Mouse (Mus musculus) heart, postnatal 4 days (tissue): ENCODE data around the gene Amhr2. TPM values are rescaled to one million over a fixed set of nuclear protein-coding genes. Genes with fewer than 3 reads are reported as not detected.

Experiments
- DNase-seq: peaks from one replicate; pipeline ENCODE4 v3.0.0; 2021
- total RNA-seq, 2 experiments: library from RNA; stranded (reverse); gene quantifications; 2 replicates each; pipeline ENCODE4 v1.2.3; 2021

Gene Amhr2
- total RNA-seq = 1 to 10 TPM in 1 of 2 experiments, under 1 TPM in 1; 0.77 to 1.6 TPM

DNA sequence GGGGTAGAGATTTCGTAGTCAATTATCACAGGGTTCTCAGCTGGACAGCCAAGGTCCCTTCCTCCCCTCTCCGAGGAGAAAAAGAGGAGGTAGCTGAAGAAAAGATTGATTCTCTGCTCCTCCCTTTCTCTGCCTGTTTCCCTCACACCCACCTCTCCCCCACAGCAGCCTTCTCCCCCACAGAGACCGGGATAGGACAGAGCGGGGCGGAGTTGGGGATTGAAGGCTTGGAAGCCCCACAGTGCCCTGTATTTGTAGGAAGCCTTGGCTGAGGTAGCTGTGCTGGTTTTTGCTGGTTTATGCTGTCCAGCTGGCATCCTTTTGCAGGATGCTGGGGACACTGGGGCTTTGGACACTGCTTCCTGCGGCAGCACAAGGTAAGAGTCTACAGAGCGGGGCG is at the start of gene Amhr2:
TSS of gene Amhr2 (plus strand) at position 222 of the 400 bp plus-strand sequence.
- DNase-seq = no peak

- DNase-seq = no peak
Observed at GRCm38 (mm10) chr15:102398629-102399028, 46.5 kb upstream of the Amhr2 start.

GRCm38 (mm10) chr15:102399229-102400221 is 45.6 kb upstream of the Amhr2 start:
- DNase-seq = peak; percentile 92

- no peak for DNase-seq
Observed at GRCm38 (mm10) chr15:102400476-102401045, 44.6 kb upstream of the Amhr2 start.

GRCm38 (mm10) chr15:102401278-102401677 is 43.9 kb upstream of the Amhr2 start:
- DNase-seq = no peak

DNA sequence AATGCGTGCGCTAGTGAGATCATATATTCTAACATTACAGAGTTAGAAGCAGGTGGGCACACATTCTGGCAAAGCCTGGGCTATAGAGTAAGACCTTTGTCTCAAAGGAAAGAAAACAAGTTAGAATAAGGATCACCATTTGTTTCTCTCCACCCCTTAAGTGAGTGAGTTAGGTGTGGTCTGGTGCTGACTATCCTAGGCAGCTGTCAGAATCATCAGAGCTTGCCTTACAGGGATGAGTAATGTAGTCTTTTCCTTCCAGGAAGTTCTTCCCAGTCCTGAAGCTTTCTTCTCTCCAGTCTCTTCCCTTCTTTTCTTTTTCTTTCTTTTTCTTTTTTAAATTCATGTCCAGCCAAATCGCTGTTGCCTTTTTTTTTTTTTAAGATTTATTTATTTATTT is 43.0 kb upstream of the Amhr2 start:
- DNase-seq = no peak

DNA sequence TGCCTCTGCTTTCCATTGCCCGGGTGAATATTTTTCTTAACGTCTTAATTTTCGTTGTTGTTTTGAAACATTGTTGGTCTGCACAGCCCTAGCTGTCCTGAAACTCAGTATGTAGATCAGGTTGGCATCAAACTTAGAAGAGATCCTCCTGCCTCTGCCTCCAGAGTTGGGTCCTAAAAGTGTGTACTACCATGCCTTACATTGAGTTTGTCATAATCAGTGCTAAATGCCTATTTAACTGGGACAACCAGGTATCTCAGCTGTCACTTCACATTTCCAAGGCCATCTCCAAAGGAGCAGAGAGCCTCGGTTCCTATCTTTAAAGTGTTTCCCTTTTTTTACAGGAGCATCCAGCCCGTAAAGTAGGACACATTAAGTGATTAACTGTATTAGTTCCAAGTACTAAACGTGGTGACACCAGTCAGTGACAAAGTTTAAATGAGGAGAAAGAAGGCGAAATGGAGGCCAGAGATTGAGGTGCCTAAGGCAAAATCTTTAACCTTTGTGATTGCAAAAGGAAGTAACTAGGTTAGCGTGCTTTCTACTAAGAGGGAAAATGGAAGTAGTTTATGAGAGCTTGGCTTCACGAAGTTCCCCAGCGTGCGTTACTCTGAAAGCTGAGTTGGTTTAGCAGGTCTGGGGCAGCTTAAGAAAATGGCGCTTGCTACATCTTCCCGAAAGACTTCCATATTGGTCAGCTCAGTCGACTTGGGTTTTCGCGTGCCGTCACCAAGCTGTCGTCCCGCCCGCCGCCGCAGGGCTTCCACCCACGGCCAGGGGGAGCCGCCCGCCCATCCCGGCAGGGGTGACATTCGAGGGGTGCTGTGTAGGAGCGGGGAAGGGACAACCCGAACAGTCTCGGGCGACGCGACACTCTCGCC is 40.3 kb upstream of the Amhr2 start:
- no peak for DNase-seq

- DNase-seq = peak; percentile 98
Observed at GRCm38 (mm10) chr15:102405489-102406195, 39.5 kb upstream of the Amhr2 start, which contains the start of gene Sp1. Gene Sp1, plus strand, starts transcription at chr15:102406143.

- peak; percentile 87 for DNase-seq
Observed at GRCm38 (mm10) chr15:102406196-102406911, 38.8 kb upstream of the Amhr2 start.

DNA sequence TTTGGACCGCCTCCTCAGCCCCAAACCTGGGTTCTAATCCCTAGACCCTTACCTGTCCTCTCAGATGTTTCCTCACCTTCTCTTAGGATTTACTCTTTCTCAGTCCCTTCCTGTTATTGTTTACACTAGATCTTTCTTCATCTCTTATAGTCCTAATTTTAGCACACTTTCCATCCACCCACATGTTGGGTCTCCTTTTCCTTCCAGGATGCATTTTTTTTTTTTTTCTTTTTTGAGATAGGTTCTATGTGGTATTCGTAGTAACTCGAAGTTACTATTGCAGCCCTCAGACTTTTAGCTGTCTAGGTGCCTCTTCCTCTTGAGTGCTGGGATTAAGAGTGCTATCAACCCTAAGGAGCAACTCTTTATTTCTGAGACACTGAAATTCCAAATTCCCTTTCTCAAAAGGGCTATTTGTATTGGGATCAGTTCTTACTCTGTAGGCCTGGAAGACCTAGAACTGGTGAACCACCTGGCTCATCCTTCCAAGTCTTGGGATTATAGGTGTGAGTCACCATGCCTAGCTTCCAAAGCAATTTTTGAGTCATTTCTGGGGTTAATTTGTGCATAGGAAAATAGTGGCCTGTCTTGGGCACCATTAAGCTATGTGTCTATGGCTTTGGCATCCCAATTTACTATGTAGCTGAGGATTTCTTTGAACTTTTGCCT is 38.1 kb upstream of the Amhr2 start:
- DNase-seq = no peak

GRCm38 (mm10) chr15:102407681-102408557 is 37.2 kb upstream of the Amhr2 start:
- no peak for DNase-seq

DNA sequence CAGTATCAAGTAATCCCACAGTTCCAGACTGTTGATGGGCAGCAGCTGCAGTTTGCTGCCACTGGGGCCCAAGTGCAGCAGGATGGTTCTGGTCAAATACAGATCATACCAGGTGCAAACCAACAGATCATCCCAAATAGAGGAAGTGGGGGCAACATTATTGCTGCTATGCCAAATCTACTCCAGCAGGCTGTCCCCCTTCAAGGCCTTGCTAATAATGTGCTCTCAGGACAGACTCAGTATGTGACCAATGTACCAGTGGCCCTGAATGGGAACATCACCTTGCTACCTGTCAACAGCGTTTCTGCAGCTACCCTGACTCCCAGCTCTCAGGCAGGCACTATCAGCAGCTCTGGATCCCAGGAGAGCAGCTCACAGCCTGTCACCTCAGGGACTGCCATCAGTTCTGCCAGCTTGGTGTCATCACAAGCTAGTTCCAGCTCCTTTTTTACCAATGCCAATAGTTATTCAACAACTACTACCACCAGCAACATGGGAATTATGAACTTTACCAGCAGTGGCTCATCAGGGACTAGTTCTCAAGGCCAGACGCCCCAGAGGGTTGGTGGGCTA is 36.5 kb upstream of the Amhr2 start:
- DNase-seq = no peak

GRCm38 (mm10) chr15:102409286-102409685 is 35.9 kb upstream of the Amhr2 start:
- DNase-seq = no peak

DNA sequence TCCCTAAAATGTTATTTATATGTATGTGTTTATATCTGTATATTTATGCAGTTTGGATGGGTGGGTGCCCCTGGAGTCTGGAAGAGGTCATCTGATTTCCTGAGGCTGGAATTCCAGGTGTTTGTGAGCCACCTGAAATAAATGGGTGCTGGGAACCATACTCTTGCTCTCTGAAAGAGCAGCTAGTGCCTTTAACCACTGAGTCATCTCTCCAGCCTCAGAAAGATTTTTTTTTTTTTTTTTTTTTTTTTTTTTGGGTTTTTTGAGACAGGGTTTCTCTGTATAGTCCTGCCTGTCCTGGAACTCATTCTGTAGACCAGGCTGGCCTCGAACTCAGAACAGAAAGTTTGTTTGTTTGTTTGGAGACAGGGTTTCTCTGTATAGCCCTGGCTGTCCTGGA is 34.1 kb upstream of the Amhr2 start:
- DNase-seq = no peak

- no peak for DNase-seq
Observed at GRCm38 (mm10) chr15:102413687-102414086, 31.5 kb upstream of the Amhr2 start.

GRCm38 (mm10) chr15:102417524-102417923 is 27.6 kb upstream of the Amhr2 start:
- DNase-seq = no peak

DNA sequence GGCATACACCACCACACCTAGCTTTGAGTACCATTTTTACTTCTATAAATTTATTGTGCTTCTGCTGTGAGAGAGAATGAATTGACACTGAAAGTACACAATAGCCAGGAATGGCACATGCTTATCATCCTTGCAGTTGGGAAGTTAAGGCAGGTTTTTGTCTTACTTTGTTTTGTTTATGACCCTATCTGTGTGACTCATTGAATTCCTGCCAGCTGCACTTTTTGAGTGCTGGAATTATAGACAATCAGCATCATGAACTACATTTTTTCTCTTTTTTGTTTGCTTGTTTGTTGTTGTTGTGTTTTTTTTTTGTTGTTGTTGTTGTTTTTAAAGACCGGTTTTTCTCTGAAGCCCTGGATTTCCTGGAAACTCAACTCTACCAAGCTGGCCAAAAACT is 24.2 kb upstream of the Amhr2 start:
- no peak for DNase-seq

GRCm38 (mm10) chr15:102421437-102421836 is 23.7 kb upstream of the Amhr2 start:
- DNase-seq = peak; percentile 51

DNA sequence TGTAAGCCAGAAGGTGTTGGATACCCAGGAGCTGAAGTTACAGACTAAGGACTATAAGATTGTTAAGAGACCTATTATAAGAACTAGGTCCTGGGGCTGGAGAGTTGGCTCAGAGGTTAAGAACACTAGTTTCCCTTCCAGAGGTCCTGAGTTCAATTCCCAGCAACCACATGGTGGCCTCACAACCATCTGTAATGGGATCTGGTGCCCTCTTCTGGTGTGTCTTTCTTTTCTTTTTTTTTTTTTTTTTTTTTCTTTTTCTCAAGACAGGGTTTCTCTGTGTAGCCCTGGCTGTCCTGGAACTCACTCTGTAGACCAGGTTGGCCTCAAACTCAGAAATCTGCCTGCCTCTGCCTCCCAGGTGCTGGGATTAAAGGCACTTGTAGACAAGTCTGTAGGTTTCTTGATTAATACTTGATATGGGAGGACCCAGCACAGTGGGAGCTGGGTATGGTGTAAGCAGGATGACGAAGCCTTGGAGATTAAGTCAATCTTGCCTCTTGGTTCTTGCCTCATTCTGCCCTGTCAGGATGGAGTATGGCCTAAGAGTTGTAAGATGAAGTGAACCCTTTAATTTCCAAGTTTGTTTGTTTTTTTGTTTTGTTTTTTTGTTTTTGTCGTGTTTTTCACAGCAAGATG is 21.4 kb upstream of the Amhr2 start:
- no peak for DNase-seq
